Mouse (Mus musculus) right cerebral cortex, postnatal 25 days (tissue): ENCODE results near the gene Ly6c2.
"Not testable (repeated sequence)": the region's sequence is repeated elsewhere in the genome, so short reads cannot be mapped to it uniquely, and the experiment has no call there.

Experiments
- DNase-seq: peaks from one replicate; pipeline ENCODE4 v3.0.0; 2022

Gene Ly6c2

DNA sequence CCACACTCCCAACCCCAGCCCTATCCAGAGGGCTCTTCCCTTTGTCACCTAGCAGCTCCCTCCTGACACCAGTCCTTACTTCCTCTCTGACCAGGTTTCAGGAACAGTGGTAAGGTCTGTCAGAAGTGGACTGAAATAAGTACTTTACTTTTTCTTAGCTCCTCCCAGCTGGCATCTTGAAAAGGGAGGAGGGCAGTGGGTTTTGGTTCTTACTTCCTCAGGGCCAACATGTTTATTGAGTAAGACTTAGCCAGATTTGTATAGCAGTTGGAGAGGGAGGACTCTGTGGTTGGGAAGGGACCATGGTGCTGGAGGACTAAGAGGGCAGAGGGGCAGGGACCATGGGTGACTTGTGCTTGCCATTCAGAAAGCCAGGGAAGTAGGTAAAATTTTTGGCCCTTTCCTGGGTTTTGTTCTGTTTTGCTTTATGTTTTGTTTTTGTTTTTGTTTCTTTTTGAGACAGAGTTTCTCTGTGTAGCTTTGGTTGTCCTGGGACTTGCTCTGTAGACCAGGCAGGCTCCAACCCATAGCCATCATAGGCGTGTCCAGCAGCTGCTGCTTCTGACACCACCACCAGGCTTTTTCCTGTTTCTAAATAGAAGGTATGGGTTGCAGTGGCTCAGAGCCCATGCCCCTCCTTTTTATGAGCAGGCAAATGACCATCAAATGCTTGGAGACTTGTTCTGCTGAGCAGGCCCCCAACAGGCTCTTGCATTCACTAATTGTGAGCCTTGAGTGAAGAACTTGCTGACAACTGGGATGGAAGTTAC is at the start of gene Ly6c2:
Gene Ly6c2 (minus strand): TSS at position 110 of the 770 bp plus-strand sequence.
- DNase-seq: not testable (repeated sequence)

DNA sequence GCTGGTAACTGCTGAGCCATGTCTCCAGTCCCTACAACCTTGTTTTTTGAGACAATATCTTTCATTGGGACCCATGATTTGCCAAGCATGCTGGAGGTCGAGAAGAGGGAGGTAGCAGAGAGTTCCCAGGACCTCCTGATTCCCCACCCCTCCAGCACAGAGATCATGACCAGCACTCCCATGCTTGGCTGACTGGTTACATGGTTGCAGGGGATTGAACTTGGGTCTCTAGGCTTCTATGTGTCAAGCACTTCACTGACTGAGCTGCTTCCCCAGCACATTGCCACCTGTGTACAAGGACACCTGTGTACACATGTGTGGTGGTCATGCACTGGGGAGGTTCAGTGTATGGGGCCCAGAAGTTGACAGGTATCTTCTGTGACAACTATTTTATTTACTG is 45.9 kb upstream of the Ly6c2 start:
- DNase-seq: no peak

DNA sequence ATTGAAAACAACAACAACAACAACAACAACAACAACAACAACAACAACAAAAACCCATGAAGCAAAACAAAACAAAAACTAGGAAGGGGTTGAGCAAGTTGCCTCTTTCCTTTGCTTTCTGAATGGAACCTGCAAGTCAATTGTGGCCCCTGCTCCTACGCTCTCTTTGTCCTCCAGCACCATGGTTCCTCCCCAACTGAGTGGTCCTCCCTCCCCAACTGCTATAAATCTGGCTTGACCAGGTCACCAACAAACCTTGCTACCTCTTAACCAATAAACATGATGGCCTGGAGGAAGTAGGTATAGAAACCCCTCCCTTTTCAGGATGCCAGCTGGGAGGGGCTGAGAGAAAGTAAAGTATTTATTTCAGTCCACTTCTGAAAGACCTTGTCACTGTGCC is 43.2 kb upstream of the Ly6c2 start, which contains the start of gene Ly6g:
Gene Ly6g (plus strand): TSS at position 301 of the 400 bp plus-strand sequence.
- no peak for DNase-seq

DNA sequence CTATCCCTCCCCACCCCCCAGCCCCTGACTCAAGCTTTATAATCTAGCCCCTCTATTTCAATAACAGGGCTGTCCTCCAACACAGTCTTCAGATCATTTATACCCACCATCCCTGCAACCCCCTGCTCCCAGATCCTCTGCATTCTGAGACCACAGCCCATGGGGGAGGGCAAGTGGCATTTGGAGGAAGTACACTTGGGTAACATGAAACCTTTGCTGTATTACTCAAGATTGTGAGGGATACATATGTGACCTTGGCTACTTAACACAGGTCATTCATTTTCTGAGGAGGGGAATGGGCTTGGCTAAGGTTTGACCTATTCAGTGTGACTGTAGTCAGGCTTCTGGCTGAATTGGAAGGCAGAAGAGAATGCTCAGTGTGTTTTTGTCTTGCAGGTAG is 41.3 kb upstream of the Ly6c2 start:
- no peak for DNase-seq

GRCm38 (mm10) chr15:75143735-75144134 is 32.0 kb upstream of the Ly6c2 start:
- no peak for DNase-seq

GRCm38 (mm10) chr15:75141812-75142360 is 30.1 kb upstream of the Ly6c2 start:
- not testable (repeated sequence) for DNase-seq

DNA sequence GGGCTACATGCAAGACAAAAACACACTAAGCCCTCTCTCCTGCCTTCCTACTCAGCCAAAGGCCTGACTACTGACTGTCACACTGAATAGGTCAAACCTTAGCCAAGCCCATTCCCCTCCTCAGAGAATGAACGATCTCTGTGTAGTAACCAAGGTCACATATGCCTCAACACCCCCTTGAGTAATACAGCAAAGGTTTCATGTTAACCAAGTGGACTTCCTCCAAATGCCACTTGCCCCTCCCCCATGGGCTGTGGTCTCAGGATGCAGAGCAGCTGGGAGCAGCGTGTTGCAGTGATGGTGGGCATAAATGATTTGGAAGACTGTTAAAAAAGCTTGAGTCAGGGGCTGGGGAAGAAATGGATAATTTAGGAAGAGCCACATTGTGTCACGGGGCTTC is 26.0 kb upstream of the Ly6c2 start:
- DNase-seq: not testable (repeated sequence)

DNA sequence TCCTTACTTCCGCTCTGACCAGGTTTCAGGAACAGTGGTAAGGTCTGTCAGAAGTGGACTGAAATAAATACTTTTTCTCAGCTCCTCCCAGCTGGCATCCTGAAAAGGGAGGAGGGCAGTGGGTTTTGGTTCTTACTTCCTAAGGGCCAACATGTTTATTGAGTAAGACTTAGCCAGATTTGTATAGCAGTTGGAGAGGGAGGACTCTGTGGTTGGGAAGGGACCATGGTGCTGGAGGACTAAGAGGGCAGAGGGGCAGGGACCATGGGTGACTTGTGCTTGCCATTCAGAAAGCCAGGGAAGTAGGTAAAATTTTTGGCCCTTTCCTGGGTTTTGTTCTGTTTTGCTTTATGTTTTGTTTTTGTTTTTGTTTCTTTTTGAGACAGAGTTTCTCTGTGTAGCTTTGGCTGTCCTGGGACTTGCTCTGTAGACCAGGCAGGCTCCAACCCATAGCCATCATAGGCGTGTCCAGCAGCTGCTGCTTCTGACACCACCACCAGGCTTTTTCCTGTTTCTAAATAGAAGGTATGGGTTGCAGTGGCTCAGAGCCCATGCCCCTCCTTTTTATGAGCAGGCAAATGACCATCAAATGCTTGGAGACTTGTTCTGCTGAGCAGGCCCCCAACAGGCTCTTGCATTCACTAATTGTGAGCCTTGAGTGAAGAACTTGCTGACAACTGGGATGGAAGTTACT is 23.5 kb upstream of the Ly6c2 start:
- not testable (repeated sequence) for DNase-seq

DNA sequence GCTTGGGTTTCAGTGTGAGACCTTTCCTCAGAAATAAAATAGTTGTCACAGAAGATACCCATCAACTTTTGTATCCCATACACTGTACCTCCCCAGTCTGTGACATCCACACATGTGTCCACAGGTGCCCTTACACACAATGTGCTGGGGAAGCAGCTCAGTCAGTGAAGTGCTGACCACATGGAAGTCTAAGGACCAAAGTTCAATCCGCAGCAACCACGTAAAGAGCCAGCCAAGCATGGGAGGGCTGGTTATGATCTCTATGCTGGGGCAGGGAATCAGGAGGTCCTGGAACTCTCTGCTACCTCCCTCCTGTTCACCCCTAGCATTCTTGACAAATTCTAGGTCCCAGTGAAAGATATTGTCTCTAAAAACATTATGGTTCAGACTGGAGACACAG is 20.6 kb upstream of the Ly6c2 start:
- not testable (repeated sequence) for DNase-seq

GRCm38 (mm10) chr15:75120066-75120465 is 8.3 kb upstream of the Ly6c2 start:
- DNase-seq: no peak

- not testable (repeated sequence) for DNase-seq
Observed at GRCm38 (mm10) chr15:75118742-75119141, 7.0 kb upstream of the Ly6c2 start.

DNA sequence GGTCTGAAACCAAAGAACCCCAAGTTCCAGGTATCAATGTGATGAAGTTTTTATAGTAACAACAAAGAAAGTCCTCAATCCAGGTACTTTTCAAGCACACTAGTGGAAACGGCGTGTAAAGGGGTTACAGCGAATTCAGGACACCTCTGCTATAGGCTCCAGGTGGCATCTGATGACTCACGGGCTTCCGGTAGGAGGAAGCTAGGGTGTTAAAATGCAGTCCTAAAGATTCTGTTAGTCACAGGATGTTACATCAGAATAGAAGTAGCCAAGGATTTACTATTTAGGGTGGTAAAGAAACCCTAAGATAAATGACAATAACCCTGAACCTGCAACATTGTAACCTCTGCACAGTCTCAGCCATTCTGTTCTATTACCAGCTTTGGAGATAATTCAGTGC is 5.7 kb upstream of the Ly6c2 start:
- DNase-seq: not testable (repeated sequence)

DNA sequence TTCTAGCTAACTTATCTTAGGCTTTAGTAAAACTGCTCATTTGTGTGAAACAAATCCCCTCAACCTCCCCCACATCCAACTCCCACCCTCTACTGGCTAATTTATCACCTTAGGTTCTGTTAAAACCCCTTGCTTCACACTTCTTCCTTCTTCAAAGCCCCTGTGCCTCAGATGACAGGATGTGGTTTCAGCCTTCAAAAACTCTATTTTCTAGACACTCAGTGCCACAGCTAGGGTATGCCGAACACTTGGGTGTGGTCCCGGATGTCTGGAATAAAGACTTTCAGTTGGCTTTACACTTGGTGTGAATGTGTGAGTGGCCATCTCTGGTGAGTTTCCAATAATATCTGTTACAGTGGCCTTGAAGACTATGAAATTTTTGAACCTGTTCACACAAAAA is 4.8 kb upstream of the Ly6c2 start:
- no peak for DNase-seq

GRCm38 (mm10) chr15:75110424-75110823 is 1.3 kb downstream of the Ly6c2 start:
- not testable (repeated sequence) for DNase-seq

DNA sequence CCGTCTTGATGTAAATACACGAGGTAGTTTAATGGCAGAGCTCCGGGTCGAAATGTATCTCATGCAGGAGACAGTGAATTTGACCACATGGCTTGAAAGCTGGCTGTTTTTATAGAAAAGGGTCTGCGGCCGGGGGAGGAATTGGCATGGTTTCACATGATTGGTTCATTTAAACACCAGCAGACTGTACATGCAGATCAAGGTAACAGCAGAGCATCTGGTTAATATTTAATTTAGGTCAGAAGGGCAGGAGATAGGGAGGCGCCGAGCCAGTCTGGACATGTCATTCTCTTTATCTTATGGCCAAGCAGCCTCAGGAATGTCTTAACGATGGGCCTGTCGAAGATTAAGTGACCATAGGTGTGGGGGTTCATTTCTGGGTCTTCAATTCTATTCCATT is 12.5 kb downstream of the Ly6c2 start:
- no peak for DNase-seq

- DNase-seq: not testable (repeated sequence)
Observed at GRCm38 (mm10) chr15:75088041-75088440, 23.7 kb downstream of the Ly6c2 start.

DNA sequence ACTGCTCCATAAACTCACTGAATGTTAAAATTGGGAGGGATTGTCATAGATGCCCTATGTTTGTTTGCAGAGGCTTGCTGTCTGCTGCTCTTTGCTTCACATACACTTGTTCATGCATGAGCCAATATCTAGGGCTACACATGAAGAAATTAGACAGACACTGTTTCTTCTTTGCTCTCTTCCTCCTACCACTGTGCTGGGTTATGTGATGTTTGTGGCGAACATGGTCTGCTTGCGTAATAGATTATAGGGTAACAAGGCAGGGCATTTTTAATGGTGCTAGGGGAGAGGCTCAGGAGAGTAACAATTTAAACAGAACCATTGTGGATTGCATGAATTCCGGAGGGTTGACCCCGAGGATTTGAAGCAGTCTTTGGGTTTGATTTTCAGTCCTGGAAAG is 41.8 kb downstream of the Ly6c2 start:
- DNase-seq: no peak

DNA sequence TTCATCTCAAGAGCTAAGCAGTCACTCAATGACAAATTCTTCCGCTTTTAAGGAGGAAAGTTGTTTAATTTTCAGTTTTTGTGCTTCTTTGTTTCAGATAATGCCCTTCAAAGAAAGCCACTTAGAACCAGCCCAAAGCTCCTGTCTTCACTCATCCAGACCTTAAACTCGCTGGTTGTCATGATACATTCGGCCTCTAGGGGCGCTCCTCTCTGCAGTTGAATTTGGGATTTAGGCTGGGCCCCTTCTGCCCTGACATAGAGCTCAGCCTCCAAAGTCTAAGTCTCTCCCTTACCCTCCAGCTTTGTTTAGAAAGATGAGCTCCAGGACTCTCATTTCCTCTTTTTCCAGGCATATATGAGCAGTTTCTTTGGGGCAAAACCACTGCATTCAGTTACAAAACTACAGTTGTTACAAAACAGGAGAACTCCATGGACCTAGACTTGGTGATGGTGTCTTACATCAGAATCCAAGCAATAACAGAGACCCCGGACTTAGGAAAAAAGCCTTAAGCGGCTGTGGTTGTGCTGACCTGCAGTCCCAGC is 49.7 kb downstream of the Ly6c2 start:
- DNase-seq: not testable (repeated sequence)

- DNase-seq: peak; percentile 30
Observed at GRCm38 (mm10) chr15:75060505-75060904, 51.3 kb downstream of the Ly6c2 start.
